Comparison of ENCODE assay signal across 11 mouse cellular contexts in the genomic region with DNA sequence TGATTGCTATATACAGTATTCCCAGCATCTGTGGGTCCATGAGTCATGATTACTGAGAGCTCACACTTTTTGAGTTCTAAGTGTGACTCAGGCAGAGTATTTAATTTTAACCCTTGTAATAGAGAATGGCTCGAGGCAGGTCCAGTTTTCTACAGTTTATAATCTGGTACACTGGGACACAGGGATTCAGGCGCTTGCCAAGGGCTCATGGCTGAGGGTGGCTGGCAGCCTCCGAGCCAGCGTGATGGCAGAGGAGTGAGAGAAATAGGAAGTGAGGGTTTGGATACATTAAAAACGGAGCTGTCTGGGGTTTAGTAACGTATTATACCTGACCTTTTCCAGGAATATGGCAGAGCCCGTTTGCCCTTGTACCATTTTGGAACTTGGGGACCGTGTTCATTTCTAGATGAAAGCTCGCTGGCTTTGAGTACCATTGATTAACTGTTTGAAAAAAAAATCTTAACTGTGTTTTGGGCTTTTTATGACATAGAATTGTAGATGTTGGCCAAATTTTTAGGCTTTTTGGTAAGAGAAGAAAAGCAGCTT. TPM values are rescaled to one million over a fixed set of nuclear protein-coding genes. Genes with fewer than 3 reads are reported as not detected.
DNase-seq lines count a peak whose midpoint lies in the region; ATAC-seq and TF ChIP-seq lines count a peak whose summit lies in the region.
"Had no signal": no experiment of that assay in that cellular context is flagged by ENCODE, and none has a peak within 500 bp of the region (broad histone marks: within the 10 kb centered on the region; RNA-seq: fewer than 3 reads in every experiment).

No protein-coding gene starts in this region.

- no peak for TF ChIP-seq CTCF in cortical plate, adult 2 months (IDR thresholded peaks at IDR 0.05; ENCODE audit: extremely low read depth, insufficient read depth, low read length)
- TF ChIP-seq CTCF in lung, postnatal 0 days (IDR thresholded peaks at IDR 0.05), result no peak

- peaks cover 19% of the 10 kb centered on the region for H3K4me1 ChIP-seq in heart, embryonic 10.5 days
- no peaks in the 10 kb centered on the region; the same call in 1 of the 2 replicates for H3K4me1 ChIP-seq in cortical plate, adult 2 months (ENCODE audit: control insufficient read depth, insufficient read depth, low read length)
- peaks cover 64% of the 10 kb centered on the region for H3K4me1 ChIP-seq in hindbrain, embryonic 13.5 days (replicated peaks)
- peaks cover 10% of the 10 kb centered on the region for H3K4me1 ChIP-seq in midbrain, embryonic 16.5 days (ENCODE audit: control insufficient read depth, insufficient read depth, low read length)
- no peaks in the 10 kb centered on the region for H3K4me1 ChIP-seq in lung, postnatal 0 days (ENCODE audit: insufficient read depth, low read depth, low read length)

- ATAC-seq in hindbrain, embryonic 13.5 days (ENCODE audit: low FRiP score), result no peak
- ATAC-seq in midbrain, embryonic 16.5 days, result no peak
- ATAC-seq in megakaryocyte progenitor cell, adult 5-6 weeks (replicated peaks; ENCODE audit: poor library complexity), result no peak
- no peak for ATAC-seq in lung, postnatal 0 days

- H3K36me3 ChIP-seq in heart, embryonic 10.5 days, result no peaks in the 10 kb centered on the region; the same call in 1 of the 2 replicates
- H3K36me3 ChIP-seq in hindbrain, embryonic 13.5 days, result no peaks in the 10 kb centered on the region
- no peaks in the 10 kb centered on the region for H3K36me3 ChIP-seq in midbrain, embryonic 16.5 days (ENCODE audit: control insufficient read depth, insufficient read depth, low read length)
- no peaks in the 10 kb centered on the region for H3K36me3 ChIP-seq in lung, postnatal 0 days (ENCODE audit: insufficient read depth, low read length)
- H3K36me3 ChIP-seq: liver, embryonic 13.5 days had no signal

- WGBS in heart, embryonic 10.5 days, result 13% methylated on average over 9 of the region's 9 CpGs
- 15% methylated on average over 9 of the region's 9 CpGs for WGBS in hindbrain, embryonic 13.5 days
- WGBS in midbrain, embryonic 16.5 days, result 4% methylated on average over 9 of the region's 9 CpGs
- WGBS in lung, postnatal 0 days, result 20% methylated on average over 9 of the region's 9 CpGs

- peaks cover 72% of the 10 kb centered on the region for H3K27me3 ChIP-seq in heart, embryonic 10.5 days (ENCODE audit: insufficient read depth, poor library complexity, severe bottlenecking)
- H3K27me3 ChIP-seq in hindbrain, embryonic 13.5 days, result peaks cover 51% of the 10 kb centered on the region
- 0 out of 2 replicates have a peak, but pooled peaks cover 2% of the 10 kb centered on the region for H3K27me3 ChIP-seq in midbrain, embryonic 16.5 days (ENCODE audit: control insufficient read depth, insufficient read depth, low read depth, low read length)
- H3K27me3 ChIP-seq in lung, postnatal 0 days (replicated peaks; ENCODE audit: insufficient read depth, low read length), result peaks cover 29% of the 10 kb centered on the region

- intact Hi-C loops in heart, postnatal 36 days (cut with DNase I), result no loop called here

- no peak for DNase-seq in heart, embryonic 10.5 days (ENCODE audit: low spot score)
- DNase-seq in heart, postnatal 36 days, result no peak
- DNase-seq in lung, postnatal 0 days (ENCODE audit: low spot score), result no peak
- DNase-seq in kidney, adult 8-10 months, result no peak
- DNase-seq: cerebellum, adult 9-10 months; heart, adult 2 months; liver, embryonic 13.5 days had no signal

- TF ChIP-seq POLR2A in cortical plate, adult 2 months (IDR thresholded peaks at IDR 0.05; ENCODE audit: extremely low read depth, insufficient read depth, low read length), result no peak

- H3K4me3 ChIP-seq in heart, embryonic 10.5 days, result peak overlapping the region; percentile 50
- H3K4me3 ChIP-seq in cortical plate, adult 2 months (ENCODE audit: insufficient read depth, low read length), result peak overlapping the region; percentile 52
- peak overlapping the region; percentile 47 for H3K4me3 ChIP-seq in hindbrain, embryonic 13.5 days
- peak overlapping the region; percentile 45 for H3K4me3 ChIP-seq in midbrain, embryonic 16.5 days (ENCODE audit: low read depth, low read length)
- no peak overlapping the region for H3K4me3 ChIP-seq in lung, postnatal 0 days (ENCODE audit: low read depth, low read length)
- H3K4me3 ChIP-seq: heart, adult 2 months; liver, embryonic 13.5 days had no signal

- H3K27ac ChIP-seq in heart, embryonic 10.5 days, result no peak overlapping the region
- no peak overlapping the region for H3K27ac ChIP-seq in cortical plate, adult 2 months (ENCODE audit: insufficient read depth, low read length)
- H3K27ac ChIP-seq in hindbrain, embryonic 13.5 days, result no peak overlapping the region
- H3K27ac ChIP-seq in midbrain, embryonic 16.5 days (ENCODE audit: low read length), result no peak overlapping the region
- H3K27ac ChIP-seq in lung, postnatal 0 days (ENCODE audit: low read length), result no peak overlapping the region
- H3K27ac ChIP-seq: heart, adult 2 months; liver, embryonic 13.5 days had no signal

- no peaks in the 10 kb centered on the region for H3K9me3 ChIP-seq in heart, embryonic 10.5 days
- H3K9me3 ChIP-seq in hindbrain, embryonic 13.5 days, result no peaks in the 10 kb centered on the region
- H3K9me3 ChIP-seq in midbrain, embryonic 16.5 days (replicated peaks; ENCODE audit: control insufficient read depth, low read length, poor library complexity, severe bottlenecking), result no peaks in the 10 kb centered on the region
- H3K9me3 ChIP-seq in lung, postnatal 0 days (ENCODE audit: low read length), result no peaks in the 10 kb centered on the region
- H3K9me3 ChIP-seq: liver, embryonic 13.5 days had no signal

- peak overlapping the region; percentile 67 for H3K9ac ChIP-seq in hindbrain, embryonic 13.5 days
- peak overlapping the region; percentile 68 for H3K9ac ChIP-seq in midbrain, embryonic 16.5 days (ENCODE audit: low read depth, low read length)
- no peak overlapping the region for H3K9ac ChIP-seq in lung, postnatal 0 days (replicated peaks; ENCODE audit: low read depth)
- H3K9ac ChIP-seq: liver, embryonic 13.5 days had no signal

- H3K4me2 ChIP-seq in hindbrain, embryonic 13.5 days, result peak overlapping the region; percentile 63
- H3K4me2 ChIP-seq in midbrain, embryonic 16.5 days (ENCODE audit: low read length), result peak overlapping the region; percentile 76
- H3K4me2 ChIP-seq in lung, postnatal 0 days (replicated peaks; ENCODE audit: low read depth, low read length), result no peak overlapping the region
- H3K4me2 ChIP-seq: liver, embryonic 13.5 days had no signal

- no peak for TF ChIP-seq EP300 in lung, postnatal 0 days (IDR thresholded peaks at IDR 0.05)

RNA-seq across cellular contexts. Expression of a gene that starts 1.7 kb away (rescaled TPM):
- 1.1 and 1.6 TPM in 2 replicates for polyA plus RNA-seq in heart, embryonic 10.5 days (2016; fragmentation: Nextera tagmentation; extraction: Ambion mirVana)
- under 1 TPM; 0.11 to 0.14 TPM for total RNA-seq in heart, postnatal 36 days (2021)
- polyA plus RNA-seq in cortical plate, adult 2 months (2012; rRNA removed), result 57.3 and 59.4 TPM in 2 replicates
- 2.4 and 2.7 TPM in 2 replicates for polyA plus RNA-seq in hindbrain, embryonic 13.5 days (2015; fragmentation: Nextera tagmentation; extraction: Ambion mirVana)
- polyA plus RNA-seq in midbrain, embryonic 16.5 days (2015; fragmentation: Nextera tagmentation; extraction: Ambion mirVana), result 6.8 TPM in 2 replicates
- not detected in 2 replicates for total RNA-seq in megakaryocyte progenitor cell, adult 5-6 weeks (2015)
- total RNA-seq in megakaryocyte progenitor cell, adult 5-6 weeks (2017), result not detected in 2 replicates
- polyA plus RNA-seq in lung, postnatal 0 days (2015; fragmentation: Nextera tagmentation; extraction: Ambion mirVana), result 0.10 and 0.11 TPM in 2 replicates
